Mouse (Mus musculus): Measurements from ENCODE around the gene Sgtb.

Gene Sgtb

GRCm38 (mm10) chr13:104109816-104110521, 428 bp downstream of the Sgtb start:
- peak; percentile 52 for DNase-seq

- DNase-seq, result no peak
Measured at GRCm38 (mm10) chr13:104110526-104110925, 985 bp downstream of the Sgtb start.

- no peak for DNase-seq
Measured at GRCm38 (mm10) chr13:104112266-104112900, 2.8 kb downstream of the Sgtb start.

GRCm38 (mm10) chr13:104113782-104114181, 4.2 kb downstream of the Sgtb start:
- no peak for DNase-seq

GRCm38 (mm10) chr13:104114827-104115226, 5.3 kb downstream of the Sgtb start:
- no peak for DNase-seq

- DNase-seq, result no peak
Measured at GRCm38 (mm10) chr13:104122078-104122840, 12.7 kb downstream of the Sgtb start.

GRCm38 (mm10) chr13:104123662-104124381, 14.3 kb downstream of the Sgtb start:
- DNase-seq, result no peak

- DNase-seq, result no peak
Measured at GRCm38 (mm10) chr13:104132561-104132960, 23.0 kb downstream of the Sgtb start.

GRCm38 (mm10) chr13:104134510-104135085, 25.1 kb downstream of the Sgtb start:
- no peak for DNase-seq

- peak; percentile 93 for DNase-seq
Measured at GRCm38 (mm10) chr13:104139369-104140209, 30.0 kb downstream of the Sgtb start.

- no peak for DNase-seq
Measured at GRCm38 (mm10) chr13:104144871-104145270, 35.3 kb downstream of the Sgtb start.

- DNase-seq, result no peak
Measured at GRCm38 (mm10) chr13:104145646-104146045, 36.1 kb downstream of the Sgtb start.

GRCm38 (mm10) chr13:104154180-104154579, 44.6 kb downstream of the Sgtb start:
- DNase-seq, result no peak

- no peak for DNase-seq
Measured at GRCm38 (mm10) chr13:104155106-104155505, 45.6 kb downstream of the Sgtb start.

GRCm38 (mm10) chr13:104155686-104156085, 46.1 kb downstream of the Sgtb start:
- DNase-seq, result no peak

GRCm38 (mm10) chr13:104171711-104172110, 62.2 kb downstream of the Sgtb start:
- no peak for DNase-seq

GRCm38 (mm10) chr13:104172498-104172897, 63.0 kb downstream of the Sgtb start:
- DNase-seq, result no peak

GRCm38 (mm10) chr13:104176874-104177273, 67.3 kb downstream of the Sgtb start:
- DNase-seq, result no peak

- no peak for DNase-seq
Measured at GRCm38 (mm10) chr13:104177796-104178649, 68.5 kb downstream of the Sgtb start, which contains the start of gene Trappc13. TSS of gene Trappc13 (minus strand) at chr13:104178469.

GRCm38 (mm10) chr13:104178650-104179121, 69.1 kb downstream of the Sgtb start, which contains the start of gene Trim23:
TSS of gene Trim23 (plus strand) at chr13:104178797.
- DNase-seq, result peak; percentile 99
